Comparison of ENCODE assay signal across 26 mouse cellular contexts in genomic region chr10:111079051-111079450, GRCm38 (mm10).
"Had no signal": no experiment of that assay in that cellular context is flagged by ENCODE, and none has a peak within 500 bp of the region (broad histone marks: within the 10 kb centered on the region; RNA-seq: fewer than 3 reads in every experiment).

No protein-coding gene starts in this region.

- H3K9ac ChIP-seq: heart, embryonic 13.5 days; heart, embryonic 15.5 days; hindbrain, embryonic 13.5 days; hindbrain, embryonic 15.5 days; kidney, embryonic 15.5 days; limb, embryonic 12.5 days; liver, embryonic 12.5 days had no signal

- DNase-seq: gastrocnemius, postnatal 14 days; gastrocnemius, postnatal 36 days; heart, adult 11 months; heart, adult 2 months; heart, postnatal 14 days; heart, postnatal 36 days; kidney, adult 11 months; kidney, adult 2 months; kidney, adult 9 months; kidney, postnatal 25 days; kidney, postnatal 4 days; liver had no signal

- H3K4me2 ChIP-seq: heart, embryonic 11.5 days; heart, embryonic 13.5 days; heart, embryonic 15.5 days; hindbrain, embryonic 13.5 days; hindbrain, embryonic 15.5 days; kidney, embryonic 15.5 days; limb, embryonic 12.5 days; liver, embryonic 12.5 days had no signal

- H3K27ac ChIP-seq: heart, adult 2 months; heart, embryonic 13.5 days; heart, embryonic 15.5 days; hindbrain, embryonic 13.5 days; hindbrain, embryonic 15.5 days; hindbrain, postnatal 0 days; kidney, embryonic 15.5 days; kidney, postnatal 0 days; layer of hippocampus, adult 2 months; left cerebral cortex, adult 2 months; limb, embryonic 10.5 days; limb, embryonic 12.5 days; liver, embryonic 12.5 days had no signal

- H3K9me3 ChIP-seq: heart, embryonic 13.5 days; heart, embryonic 15.5 days; hindbrain, embryonic 13.5 days; hindbrain, embryonic 15.5 days; kidney, embryonic 15.5 days; limb, embryonic 10.5 days; limb, embryonic 12.5 days; liver, embryonic 12.5 days had no signal

- ATAC-seq: hindbrain, postnatal 0 days; intestine, embryonic 16.5 days; liver, embryonic 12.5 days had no signal

- H3K4me1 ChIP-seq: kidney, embryonic 15.5 days; limb, embryonic 10.5 days; limb, embryonic 12.5 days had no signal

- H3K36me3 ChIP-seq: heart, embryonic 13.5 days; heart, embryonic 15.5 days; hindbrain, embryonic 13.5 days; hindbrain, embryonic 15.5 days; kidney, embryonic 15.5 days; limb, embryonic 10.5 days; limb, embryonic 12.5 days; liver, embryonic 12.5 days had no signal

- H3K4me3 ChIP-seq: heart, adult 2 months; heart, embryonic 13.5 days; heart, embryonic 15.5 days; hindbrain, embryonic 13.5 days; hindbrain, embryonic 15.5 days; kidney, embryonic 15.5 days; layer of hippocampus, adult 2 months; left cerebral cortex, adult 2 months; limb, embryonic 10.5 days; limb, embryonic 12.5 days; liver, embryonic 12.5 days had no signal

- H3K27me3 ChIP-seq: heart, embryonic 13.5 days; heart, embryonic 15.5 days; hindbrain, embryonic 15.5 days; kidney, embryonic 15.5 days; limb, embryonic 12.5 days; liver, embryonic 12.5 days had no signal
